Mouse (Mus musculus): ENCODE data around the gene Gm28372. TPM values are rescaled to one million over a fixed set of nuclear protein-coding genes. Genes with fewer than 3 reads are reported as not detected.
"Not testable (repeated sequence)": the region's sequence is repeated elsewhere in the genome, so short reads cannot be mapped to it uniquely, and the experiment has no call there.

Gm28372 gene
- not detected for total RNA-seq (2022)

- no peak for DNase-seq (ENCODE audit: low spot score in 2 of 2)
Observed at GRCm38 (mm10) chr2:130404939-130405338, at the start of gene Gm28372, which contains the start of gene 1700020A23Rik. TSS of gene Gm28372 (plus strand) at chr2:130405239. TSS of gene 1700020A23Rik (plus strand) at chr2:130405259.

GRCm38 (mm10) chr2:130357551-130357950, 47.5 kb upstream of the Gm28372 start:
- no peak for DNase-seq (ENCODE audit: low spot score in 2 of 2)

GRCm38 (mm10) chr2:130358852-130359251, 46.2 kb upstream of the Gm28372 start:
- no peak for DNase-seq (ENCODE audit: low spot score in 2 of 2)

- DNase-seq (ENCODE audit: low spot score in 2 of 2) = peak in 1 of 2 experiments; percentile 35
Observed at GRCm38 (mm10) chr2:130362511-130363026, 42.5 kb upstream of the Gm28372 start.

- DNase-seq (ENCODE audit: low spot score in 2 of 2) = no peak
Observed at GRCm38 (mm10) chr2:130365211-130366094, 39.6 kb upstream of the Gm28372 start.

GRCm38 (mm10) chr2:130367386-130367785, 37.7 kb upstream of the Gm28372 start:
- no peak for DNase-seq (ENCODE audit: low spot score in 2 of 2)

GRCm38 (mm10) chr2:130373026-130373425, 32.0 kb upstream of the Gm28372 start:
- DNase-seq (ENCODE audit: low spot score in 2 of 2) = not testable (repeated sequence)

- no peak for DNase-seq (ENCODE audit: low spot score in 2 of 2)
Observed at GRCm38 (mm10) chr2:130374951-130375350, 30.1 kb upstream of the Gm28372 start.

- no peak for DNase-seq (ENCODE audit: low spot score in 2 of 2)
Observed at GRCm38 (mm10) chr2:130383205-130383604, 21.8 kb upstream of the Gm28372 start.

GRCm38 (mm10) chr2:130383895-130384294, 21.1 kb upstream of the Gm28372 start:
- DNase-seq (ENCODE audit: low spot score in 2 of 2) = no peak

GRCm38 (mm10) chr2:130386212-130386611, 18.8 kb upstream of the Gm28372 start:
- no peak for DNase-seq (ENCODE audit: low spot score in 2 of 2)

GRCm38 (mm10) chr2:130388796-130389195, 16.2 kb upstream of the Gm28372 start:
- DNase-seq (ENCODE audit: low spot score in 2 of 2) = no peak

- DNase-seq (ENCODE audit: low spot score in 2 of 2) = no peak
Observed at GRCm38 (mm10) chr2:130390993-130391625, 13.9 kb upstream of the Gm28372 start.

GRCm38 (mm10) chr2:130392836-130393235, 12.2 kb upstream of the Gm28372 start:
- no peak for DNase-seq (ENCODE audit: low spot score in 2 of 2)

GRCm38 (mm10) chr2:130395696-130396095, 9.3 kb upstream of the Gm28372 start:
- DNase-seq (ENCODE audit: low spot score in 2 of 2) = no peak

GRCm38 (mm10) chr2:130397186-130397985, 7.7 kb upstream of the Gm28372 start, which contains the start of gene Cpxm1:
TSS of gene Cpxm1 (minus strand) at chr2:130397574.
- DNase-seq (ENCODE audit: low spot score in 2 of 2) = no peak

GRCm38 (mm10) chr2:130398091-130398490, 6.9 kb upstream of the Gm28372 start:
- DNase-seq (ENCODE audit: low spot score in 2 of 2) = no peak

GRCm38 (mm10) chr2:130400046-130400445, 5.0 kb upstream of the Gm28372 start:
- no peak for DNase-seq (ENCODE audit: low spot score in 2 of 2)

- no peak for DNase-seq (ENCODE audit: low spot score in 2 of 2)
Observed at GRCm38 (mm10) chr2:130401891-130402290, 3.1 kb upstream of the Gm28372 start.

- no peak for DNase-seq (ENCODE audit: low spot score in 2 of 2)
Observed at GRCm38 (mm10) chr2:130406178-130406577, 1.1 kb downstream of the Gm28372 start, which contains the start of gene Tmem239. TSS of gene Tmem239 (plus strand) at chr2:130406478.

GRCm38 (mm10) chr2:130408194-130408593, 3.2 kb downstream of the Gm28372 start:
- DNase-seq (ENCODE audit: low spot score in 2 of 2) = no peak
